Mouse (Mus musculus): ENCODE data around the gene Gm16253. TPM values are rescaled to one million over a fixed set of nuclear protein-coding genes. Genes with fewer than 3 reads are reported as not detected.
A peak's percentile ranks its signal among the peaks of the same experiment; 100 is the strongest.

Gm16253 gene
- total RNA-seq (2021) = not detected
- long read RNA-seq, experiment 1 = 0 reads
- long read RNA-seq, experiment 2, partial matches to known transcripts = 0 of 6 reads
- long read RNA-seq, experiment 2, other reads (novel, unspliced or antisense) = 6 of 6 reads

DNA sequence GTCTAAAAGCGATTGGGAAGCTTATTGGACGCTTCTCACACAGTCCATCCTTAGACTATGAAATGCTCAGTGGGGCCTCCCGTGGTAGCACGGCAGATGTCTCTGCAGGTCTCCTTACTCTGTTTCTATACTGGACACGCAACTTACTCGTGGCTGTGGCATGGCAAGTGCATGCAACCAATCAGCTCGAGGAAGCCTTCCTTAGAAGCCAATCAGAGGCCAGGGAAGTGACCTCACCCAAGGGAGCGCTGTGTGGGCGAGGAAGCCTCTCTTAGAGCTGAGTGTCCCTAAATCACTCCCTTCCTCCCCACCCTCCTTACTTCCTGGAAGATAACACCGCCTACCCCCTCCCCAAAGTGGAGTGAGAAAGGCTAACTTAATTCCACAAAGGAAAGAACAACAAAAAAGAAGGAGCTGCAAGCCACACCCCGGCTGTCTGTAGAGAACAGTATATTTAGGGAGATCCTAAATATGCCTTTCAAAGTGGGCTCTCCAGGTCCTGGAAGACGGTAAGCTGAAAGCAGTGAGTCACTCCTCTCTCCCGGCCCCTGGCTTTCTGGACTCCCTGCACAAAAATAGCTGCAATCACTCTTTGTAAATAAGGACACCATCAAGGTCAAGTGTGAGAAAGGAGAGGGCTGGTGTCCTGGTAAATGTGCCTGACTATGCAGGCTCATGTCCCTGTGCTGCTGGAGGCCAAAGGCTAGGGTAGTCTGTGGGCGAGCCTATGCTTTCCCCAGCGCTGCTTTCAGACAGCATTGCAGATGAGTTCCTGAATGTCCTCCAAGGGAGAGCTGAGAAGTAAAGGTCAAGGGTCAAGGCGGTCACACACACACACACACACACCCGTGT, at the start of gene Gm16253:
Gene Gm16253, plus strand, starts transcription at position 295 of the 852 bp plus-strand sequence.
- 0 out of 2 replicates have a peak, but pooled peaks have one; percentile 16 for TF ChIP-seq CTCF (conservative IDR thresholded peaks at IDR 0.05)

DNA sequence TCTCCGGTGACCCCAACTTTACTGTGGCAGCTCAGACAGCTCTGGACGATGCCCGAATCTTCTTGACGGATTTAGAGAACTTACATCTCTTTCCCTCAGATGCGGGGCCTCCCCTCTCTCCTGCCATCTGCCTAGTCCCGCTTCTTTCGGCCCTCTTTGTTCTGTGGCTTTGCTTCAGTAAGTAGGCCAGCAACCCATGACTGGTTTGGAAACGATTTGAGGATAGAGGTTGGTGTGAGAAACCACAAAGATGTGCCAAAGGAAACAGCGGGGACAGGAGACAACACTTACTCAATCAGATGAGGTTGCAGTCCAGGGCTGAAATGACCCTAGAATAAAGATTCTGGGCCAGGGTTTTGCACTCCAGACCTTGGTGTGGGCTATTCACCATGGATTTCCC, 48.3 kb upstream of the Gm16253 start:
- DNase-seq (ENCODE audit: low spot score in 2 of 2) = no peak
- H3K27ac ChIP-seq = no peak overlapping the region
- H3K4me3 ChIP-seq = no peak overlapping the region
- no peak for TF ChIP-seq CTCF (conservative IDR thresholded peaks at IDR 0.05)

More for the DNA sequence above, at the start of gene Gm16253:
- DNase-seq (ENCODE audit: low spot score in 2 of 2) = peak; percentile 76 to 87
- Histone ChIP-seq H3K27ac (peak within 1 kb of the TSS; percentile 82), H3K4me3 (peak within 1 kb of the TSS; percentile 33)

DNA sequence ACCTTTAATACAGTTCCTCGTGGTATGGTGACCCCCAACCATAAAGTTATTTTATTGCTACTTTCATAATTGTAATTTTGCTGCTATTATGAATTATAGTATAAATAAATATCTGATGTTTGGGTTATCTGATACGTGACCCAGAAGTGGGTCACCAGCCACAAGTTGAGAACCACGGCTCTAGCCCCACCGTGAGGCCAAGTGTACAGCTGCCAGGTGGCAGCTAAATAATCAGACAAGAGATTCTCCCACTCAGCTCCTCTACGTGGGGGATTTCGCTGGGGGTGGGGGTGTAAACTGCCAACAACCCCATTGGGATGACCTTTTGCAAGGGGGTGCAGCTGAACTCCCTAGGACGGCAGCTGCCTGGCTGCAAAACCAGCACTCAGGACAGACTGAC, 44.7 kb upstream of the Gm16253 start:
- no peak overlapping the region for H3K27ac ChIP-seq
- TF ChIP-seq CTCF (conservative IDR thresholded peaks at IDR 0.05) = no peak
- no peak for DNase-seq (ENCODE audit: low spot score in 2 of 2)
- H3K4me3 ChIP-seq = no peak overlapping the region

DNA sequence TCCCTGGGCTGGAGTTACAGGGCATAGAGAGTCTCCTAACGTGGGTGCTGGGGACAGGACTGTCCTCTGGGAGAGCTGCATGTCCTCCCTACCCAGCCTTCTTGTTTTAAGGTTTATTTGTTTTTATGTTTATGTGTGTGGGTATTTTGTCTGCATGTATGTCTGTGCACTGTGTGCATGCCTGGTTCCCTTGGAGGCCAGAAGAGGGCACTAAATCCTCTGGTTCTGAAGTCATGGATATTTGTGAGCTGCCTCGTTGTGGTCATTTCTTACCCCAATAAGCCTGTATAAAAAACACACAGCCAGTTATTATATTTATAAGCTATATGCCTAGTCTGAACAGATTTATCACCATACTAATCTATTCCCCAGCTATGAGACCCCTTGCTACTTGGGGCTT, 42.5 kb upstream of the Gm16253 start:
- Histone ChIP-seq H3K4me3 (no peak overlapping the region), H3K27ac (no peak overlapping the region)
- no peak for DNase-seq (ENCODE audit: low spot score in 2 of 2)
- peak; percentile 38; the same call in 1 of the 2 replicates for TF ChIP-seq CTCF (conservative IDR thresholded peaks at IDR 0.05)

DNA sequence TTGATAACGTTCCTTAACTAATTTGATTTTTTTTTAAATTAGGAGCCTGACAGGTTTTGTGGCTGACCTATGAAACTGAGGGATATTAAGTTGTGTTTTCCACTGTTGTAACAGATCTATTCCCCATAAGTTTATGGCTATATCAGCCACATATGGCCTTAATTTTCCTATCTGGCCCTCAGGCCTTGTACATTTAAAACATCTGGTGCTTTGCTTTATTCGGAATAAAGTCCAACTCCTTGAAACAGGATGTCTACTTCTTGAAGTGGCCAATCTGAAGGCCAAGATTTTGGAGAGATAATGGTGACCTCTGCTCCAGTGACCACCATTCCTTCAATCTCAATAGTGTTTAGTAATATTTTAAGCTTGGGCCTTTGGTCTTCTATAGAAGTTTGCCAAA, 37.5 kb upstream of the Gm16253 start:
- no peak for DNase-seq (ENCODE audit: low spot score in 2 of 2)
- Histone ChIP-seq H3K4me3 (no peak overlapping the region), H3K27ac (no peak overlapping the region)
- TF ChIP-seq CTCF (conservative IDR thresholded peaks at IDR 0.05) = no peak

DNA sequence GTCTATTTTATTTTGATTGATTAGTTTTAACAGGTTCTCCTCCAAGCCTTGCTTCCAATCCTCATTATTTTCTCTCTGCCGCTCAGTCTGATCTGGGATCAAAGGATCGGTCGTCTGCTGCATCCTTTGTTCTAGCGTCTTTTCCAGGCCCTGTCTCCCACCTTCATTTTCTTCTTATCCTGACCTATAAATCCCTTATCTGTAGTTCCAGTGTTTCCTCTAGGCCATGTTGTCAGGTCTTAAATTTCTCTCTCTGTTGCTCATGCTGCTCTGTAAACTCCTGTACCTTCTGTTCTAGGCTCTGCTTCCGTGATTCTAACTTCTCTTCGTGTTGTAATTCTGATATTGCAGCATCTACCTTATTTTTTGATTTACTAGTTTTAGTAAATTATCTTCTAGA, 36.0 kb upstream of the Gm16253 start:
- no peak overlapping the region for H3K27ac ChIP-seq
- DNase-seq (ENCODE audit: low spot score in 2 of 2) = no peak
- no peak for TF ChIP-seq CTCF (conservative IDR thresholded peaks at IDR 0.05)

DNA sequence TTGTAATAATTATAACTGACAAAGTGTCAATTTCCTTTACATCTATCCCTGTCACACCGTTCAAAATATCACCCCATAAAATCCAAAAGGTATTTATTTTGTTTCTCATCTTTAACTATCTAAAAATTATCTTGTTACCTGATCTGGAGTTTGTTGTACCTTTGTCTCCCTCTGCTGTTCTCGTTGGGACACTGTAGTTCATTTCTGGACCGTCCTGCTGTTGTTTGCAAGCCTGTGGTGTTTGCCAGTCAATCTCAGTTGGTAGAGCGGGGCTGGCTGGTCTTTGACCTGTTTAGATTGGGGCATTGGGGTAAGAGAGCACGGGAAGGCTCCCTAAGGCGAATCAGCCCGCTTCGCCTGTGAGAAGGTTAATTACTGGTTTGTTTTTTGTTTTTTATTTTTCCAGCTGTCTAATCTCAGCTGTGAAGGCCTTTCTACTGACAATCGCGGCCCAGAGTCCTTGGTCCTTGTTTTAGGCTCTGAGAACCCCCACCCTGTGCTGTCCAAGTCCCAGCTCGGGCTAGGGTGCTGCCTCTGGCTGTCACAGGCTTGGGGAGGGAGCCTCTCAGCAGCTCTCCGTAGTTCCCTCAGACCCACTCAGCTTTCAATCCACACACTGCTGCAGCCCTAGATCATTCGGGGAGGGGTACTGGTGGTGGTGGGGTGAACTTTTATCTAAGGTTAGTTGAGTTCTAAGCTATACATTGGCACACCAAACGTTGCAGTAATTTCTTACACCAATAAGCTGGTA, 35.3 kb upstream of the Gm16253 start:
- DNase-seq (ENCODE audit: low spot score in 2 of 2) = no peak
- Histone ChIP-seq H3K4me3 (no peak overlapping the region), H3K27ac (no peak overlapping the region)
- peak; percentile 73 for TF ChIP-seq CTCF (conservative IDR thresholded peaks at IDR 0.05)

More for the DNA sequence above, 36.0 kb upstream of the Gm16253 start:
- H3K4me3 ChIP-seq = no peak overlapping the region

DNA sequence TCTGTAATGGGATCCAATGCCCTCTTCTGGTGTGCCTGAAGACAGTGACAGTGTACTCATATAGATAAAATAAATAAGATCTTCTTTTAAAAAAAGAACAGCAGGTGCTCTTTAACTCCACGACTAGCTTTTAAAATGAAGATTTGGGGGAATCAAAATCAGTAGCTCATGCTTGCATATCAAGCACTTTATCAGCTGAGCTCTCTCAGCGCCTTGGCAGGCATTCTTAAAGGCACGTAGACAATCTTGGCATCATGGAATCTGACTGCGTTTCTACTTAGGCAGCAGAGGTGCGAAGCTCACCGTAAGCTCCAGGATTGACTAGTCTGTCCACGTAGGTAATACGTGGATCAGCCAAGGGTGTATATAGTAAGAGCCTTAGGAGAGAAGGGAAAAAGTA, 34.2 kb upstream of the Gm16253 start:
- 0 out of 2 replicates have a peak, but pooled peaks have one; percentile 11 for TF ChIP-seq CTCF (conservative IDR thresholded peaks at IDR 0.05)
- Histone ChIP-seq H3K4me3 (no peak overlapping the region), H3K27ac (peak overlapping the region; percentile 77)
- DNase-seq (ENCODE audit: low spot score in 2 of 2) = peak in 1 of 2 experiments; percentile 34

DNA sequence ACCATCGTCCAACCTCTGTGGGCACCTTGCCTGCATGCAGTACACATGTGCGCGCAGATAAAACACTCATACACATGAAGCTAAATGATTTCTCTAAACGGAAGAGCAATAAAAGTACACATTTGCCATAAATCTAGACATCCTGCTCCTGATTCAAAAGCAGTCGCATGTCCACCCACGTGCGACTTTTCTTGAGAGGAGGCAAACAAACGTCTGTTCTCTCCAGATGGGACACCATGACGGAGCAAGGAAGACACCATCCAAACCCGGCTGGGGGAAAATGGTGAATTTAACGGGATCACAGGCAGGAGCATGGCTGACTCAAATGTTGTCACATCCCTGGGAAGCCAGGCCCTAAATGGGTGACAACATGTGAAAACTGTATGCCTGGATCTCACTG, 33.4 kb upstream of the Gm16253 start:
- peak; percentile 55 to 78 for DNase-seq (ENCODE audit: low spot score in 2 of 2)
- Histone ChIP-seq H3K27ac (peak overlapping the region; percentile 77), H3K4me3 (no peak overlapping the region)
- no peak for TF ChIP-seq CTCF (conservative IDR thresholded peaks at IDR 0.05)

DNA sequence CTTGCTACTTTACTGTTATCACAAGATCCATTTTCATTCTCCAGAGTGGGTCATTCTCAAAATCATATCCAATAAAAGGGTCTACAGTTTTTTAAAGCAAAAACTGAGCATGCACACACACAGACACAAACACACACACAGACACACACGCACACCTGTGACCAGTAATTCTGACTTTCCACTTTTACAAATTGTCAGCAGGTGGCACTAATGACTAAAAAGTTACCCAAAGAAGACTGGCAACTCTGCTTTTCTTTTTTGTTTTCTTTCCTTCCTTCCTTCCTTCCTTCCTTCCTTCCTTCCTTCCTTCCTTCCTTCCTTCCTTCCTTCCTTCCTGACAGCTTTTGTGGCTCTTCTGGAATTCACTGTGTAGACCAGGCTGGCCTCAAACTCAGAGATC, 31.2 kb upstream of the Gm16253 start:
- no peak for DNase-seq (ENCODE audit: low spot score in 2 of 2)
- TF ChIP-seq CTCF (conservative IDR thresholded peaks at IDR 0.05) = peak; percentile 65

DNA sequence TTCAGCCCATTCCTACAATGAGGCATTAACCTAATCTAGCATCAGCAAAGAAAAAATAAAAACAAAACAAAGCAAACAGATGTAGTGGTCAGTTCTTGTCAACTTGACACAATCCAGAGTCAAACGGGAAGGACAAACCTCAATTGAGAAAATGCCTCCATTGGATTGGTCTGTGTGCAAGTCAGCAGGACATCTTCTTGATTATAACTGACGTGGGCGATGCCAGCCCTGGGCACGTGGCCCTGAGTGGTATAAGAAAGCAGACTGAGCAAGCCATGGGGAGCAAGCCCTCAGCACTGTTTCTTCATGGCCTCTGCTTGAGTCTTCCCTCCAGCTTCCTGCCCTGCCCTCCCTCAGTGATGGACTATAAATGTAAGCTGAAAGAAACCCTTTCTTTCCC, 29.9 kb upstream of the Gm16253 start:
- H3K4me3 ChIP-seq = no peak overlapping the region
- H3K27ac ChIP-seq = no peak overlapping the region
- no peak for DNase-seq (ENCODE audit: low spot score in 2 of 2)
- TF ChIP-seq CTCF (conservative IDR thresholded peaks at IDR 0.05) = no peak

More for the DNA sequence above, 31.2 kb upstream of the Gm16253 start:
- Histone ChIP-seq H3K27ac (no peak overlapping the region), H3K4me3 (no peak overlapping the region)

DNA sequence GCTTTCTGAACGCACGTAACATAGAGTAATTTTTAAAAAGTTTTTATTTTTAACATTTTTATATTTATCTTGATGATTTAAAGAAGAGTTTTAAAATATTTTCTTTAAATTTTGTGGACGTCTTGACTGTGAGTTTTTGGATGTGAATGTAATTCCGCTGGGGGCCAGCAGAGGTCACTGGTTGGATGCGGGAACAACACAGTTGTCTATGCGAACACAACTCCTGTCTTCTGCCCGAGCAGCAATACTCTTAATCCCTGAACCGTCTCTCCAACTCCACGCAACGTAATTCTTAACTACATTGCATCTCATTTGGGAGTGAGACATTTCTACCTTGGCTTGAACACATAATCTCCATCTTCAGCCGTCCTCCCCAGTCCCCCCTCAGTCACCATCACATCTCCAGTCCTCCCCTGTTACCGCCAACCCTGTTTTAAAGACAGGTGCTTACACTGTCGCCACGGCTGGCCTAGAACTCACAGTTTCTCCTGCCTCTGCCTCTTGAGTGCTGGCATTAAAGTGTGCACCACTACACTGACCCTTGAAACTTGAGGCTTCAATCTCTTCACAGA, 29.3 kb upstream of the Gm16253 start:
- TF ChIP-seq CTCF (conservative IDR thresholded peaks at IDR 0.05) = peak; percentile 94
- no peak overlapping the region for H3K27ac ChIP-seq
- DNase-seq (ENCODE audit: low spot score in 2 of 2) = peak; percentile 66 to 83
- no peak overlapping the region for H3K4me3 ChIP-seq

DNA sequence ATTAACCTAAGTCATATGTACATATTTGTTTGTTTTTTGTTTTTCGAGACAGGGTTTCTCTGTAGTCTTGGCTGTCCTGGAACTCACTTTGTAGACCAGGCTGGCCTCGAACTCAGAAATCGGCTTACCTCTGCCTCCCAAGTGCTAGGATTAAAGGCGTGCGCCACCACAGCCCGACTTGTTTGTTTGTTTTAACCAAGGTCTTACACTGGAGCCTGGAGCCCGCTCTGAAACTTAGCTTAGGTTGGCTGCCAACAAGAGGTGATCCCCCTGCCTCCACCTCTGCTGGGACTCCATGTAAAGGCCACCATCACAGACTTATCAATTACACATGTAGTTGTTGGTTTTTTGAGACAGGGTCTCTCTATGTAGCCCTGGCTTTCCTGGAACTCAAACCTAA, 28.0 kb upstream of the Gm16253 start:
- no peak for TF ChIP-seq CTCF (conservative IDR thresholded peaks at IDR 0.05)
- H3K4me3 ChIP-seq = no peak overlapping the region
- DNase-seq (ENCODE audit: low spot score in 2 of 2) = no peak
- no peak overlapping the region for H3K27ac ChIP-seq
